Mouse (Mus musculus): ENCODE data around the gene Gzmm.

DNA sequence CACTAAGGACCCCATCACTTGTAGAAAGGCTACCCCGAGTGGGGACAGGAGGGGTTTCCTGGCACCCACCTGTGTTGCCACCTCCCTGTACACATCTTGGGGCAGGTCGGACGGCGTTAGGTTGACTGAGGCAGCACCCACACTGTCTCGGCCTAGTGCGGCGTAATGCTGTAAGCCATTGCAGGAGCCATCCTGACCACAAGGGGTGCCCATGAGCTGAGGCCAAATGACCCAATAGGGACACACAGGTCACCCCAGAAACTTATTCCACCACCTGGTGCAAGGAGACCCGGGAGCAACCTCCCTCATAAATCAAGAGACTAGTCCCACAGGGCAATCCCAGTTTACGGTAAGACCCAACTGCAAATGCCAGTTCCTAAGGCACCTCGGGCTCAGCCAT is 49.4 kb downstream of the Gzmm start:
- TF ChIP-seq CTCF (IDR thresholded peaks at IDR 0.05; ENCODE audit: low read depth) (peak; percentile 77), EP300 (IDR thresholded peaks at IDR 0.05; ENCODE audit: low read depth) (no peak)
